Mouse (Mus musculus): ENCODE measurements at regions not wholly inside any gene's neighbourhood (a gene's known extent, or its start where the extent isn't known, plus 50 kb on each side); places are given as distances from the start of the nearest gene placed in this dataset.

- no peak for DNase-seq (ENCODE audit: low read depth)
- TF ChIP-seq POLR2A (IDR thresholded peaks at IDR 0.05; ENCODE audit: borderline replicate concordance, extremely low read depth, insufficient read depth, insufficient read length, poor library complexity, severe bottlenecking) (no peak), CTCF (IDR thresholded peaks at IDR 0.05; ENCODE audit: borderline replicate concordance, extremely low read depth, insufficient read depth, insufficient read length) (no peak)
Measured at GRCm38 (mm10) chr11:71615526-71615925, 134.2 kb upstream of the Wscd1 start.

GRCm38 (mm10) chr11:71625501-71626191, 124.1 kb upstream of the Wscd1 start:
- no peak for DNase-seq (ENCODE audit: low read depth)
- TF ChIP-seq POLR2A (IDR thresholded peaks at IDR 0.05; ENCODE audit: borderline replicate concordance, extremely low read depth, insufficient read depth, insufficient read length, poor library complexity, severe bottlenecking): no peak
- TF ChIP-seq CTCF (IDR thresholded peaks at IDR 0.05; ENCODE audit: borderline replicate concordance, extremely low read depth, insufficient read depth, insufficient read length): no peak

DNA sequence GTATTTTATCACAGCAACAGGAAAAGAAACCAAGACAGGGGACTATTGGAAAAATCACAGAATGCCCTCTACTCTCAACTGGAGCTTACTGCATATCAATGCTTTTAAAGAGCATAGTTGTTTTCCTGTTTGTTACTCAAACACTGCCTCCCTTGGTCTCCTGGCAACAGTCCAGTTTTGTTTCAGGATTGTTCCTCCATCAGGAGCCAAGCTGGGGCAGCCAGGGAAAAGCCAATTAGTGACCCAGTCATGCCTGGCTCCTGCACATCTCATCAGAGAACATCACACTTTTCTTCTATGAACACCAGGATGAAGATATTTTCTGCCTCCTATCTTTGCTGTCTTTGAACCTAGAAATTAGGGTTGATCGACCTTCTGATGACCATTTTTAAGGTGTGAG, 113.6 kb upstream of the Wscd1 start:
- DNase-seq (ENCODE audit: low read depth): peak; percentile 43
- TF ChIP-seq POLR2A (IDR thresholded peaks at IDR 0.05; ENCODE audit: borderline replicate concordance, extremely low read depth, insufficient read depth, insufficient read length, poor library complexity, severe bottlenecking) (no peak), CTCF (IDR thresholded peaks at IDR 0.05; ENCODE audit: borderline replicate concordance, extremely low read depth, insufficient read depth, insufficient read length) (no peak)

DNA sequence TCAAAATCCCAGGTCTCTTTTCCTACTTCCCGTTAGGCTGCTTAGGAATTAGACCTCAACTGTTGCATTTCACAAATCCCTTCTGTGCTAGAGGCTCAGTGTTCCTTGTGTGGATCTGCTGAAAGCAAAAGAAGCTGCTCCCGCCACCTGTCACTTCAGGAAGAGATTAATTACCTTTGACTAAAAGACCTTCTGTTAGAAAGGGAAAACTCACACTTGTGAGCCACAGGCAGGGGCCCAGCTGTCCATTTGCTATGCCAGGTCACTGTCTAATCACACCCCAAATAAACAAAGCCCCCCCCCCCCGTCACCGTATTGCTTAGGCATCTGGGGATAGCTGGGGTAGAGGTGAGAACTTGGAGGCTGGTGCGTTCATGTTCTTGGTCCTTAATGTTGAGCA, 112.9 kb upstream of the Wscd1 start:
- TF ChIP-seq POLR2A (IDR thresholded peaks at IDR 0.05; ENCODE audit: borderline replicate concordance, extremely low read depth, insufficient read depth, insufficient read length, poor library complexity, severe bottlenecking) (no peak), CTCF (IDR thresholded peaks at IDR 0.05; ENCODE audit: borderline replicate concordance, extremely low read depth, insufficient read depth, insufficient read length) (no peak)
- DNase-seq (ENCODE audit: low read depth): peak; percentile 79

DNA sequence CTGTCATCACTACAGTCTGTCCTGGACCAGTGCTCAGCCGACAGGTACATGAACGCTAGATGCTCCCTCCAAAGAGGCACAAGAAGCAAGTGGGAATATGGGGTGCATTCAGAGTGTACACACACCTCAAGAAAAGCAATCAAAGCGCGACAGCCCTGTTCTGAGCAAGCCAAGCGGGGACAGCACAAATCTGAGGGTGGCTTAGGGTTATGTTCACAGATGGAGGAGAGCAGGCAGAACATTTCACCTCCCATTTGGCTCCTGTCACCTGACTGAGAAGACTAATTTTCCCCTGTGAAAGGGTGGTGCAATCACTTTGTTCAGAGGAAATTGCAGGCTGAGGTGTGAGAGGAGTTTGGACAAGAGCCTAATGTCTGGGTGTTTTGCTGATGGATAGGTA, 106.8 kb upstream of the Wscd1 start:
- TF ChIP-seq CTCF (IDR thresholded peaks at IDR 0.05; ENCODE audit: borderline replicate concordance, extremely low read depth, insufficient read depth, insufficient read length) (no peak), POLR2A (IDR thresholded peaks at IDR 0.05; ENCODE audit: borderline replicate concordance, extremely low read depth, insufficient read depth, insufficient read length, poor library complexity, severe bottlenecking) (no peak)
- DNase-seq (ENCODE audit: low read depth): peak; percentile 52

DNA sequence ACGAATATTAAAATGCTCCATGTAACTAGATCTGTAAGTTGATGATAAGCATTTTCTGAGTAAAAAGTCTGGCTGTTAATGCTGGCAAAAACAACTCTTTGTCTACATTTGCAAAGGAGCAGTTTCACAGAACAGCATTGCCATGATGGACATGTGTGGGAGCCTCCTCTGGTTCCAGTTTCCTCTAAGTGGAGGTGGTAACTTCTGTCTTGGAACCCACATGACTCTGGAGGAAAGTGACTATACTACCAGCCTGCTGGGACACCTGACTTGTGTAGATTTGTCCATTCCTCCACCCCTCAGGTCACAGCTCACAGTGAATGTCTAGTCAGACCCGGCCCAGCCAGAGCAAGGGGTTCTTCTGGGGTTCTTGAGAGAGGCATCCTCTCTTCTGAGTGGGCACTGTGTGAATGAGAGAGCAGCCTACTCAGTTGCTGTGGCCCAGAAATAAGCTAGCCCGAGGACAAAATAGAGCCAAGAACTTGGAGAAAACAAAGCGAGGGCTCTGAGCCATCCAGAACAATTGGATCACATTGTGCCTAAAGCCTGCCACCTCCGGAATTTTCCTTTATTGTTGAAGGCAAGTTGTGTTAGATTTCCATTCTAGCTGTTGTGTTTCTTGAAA, 97.9 kb upstream of the Wscd1 start:
- DNase-seq (ENCODE audit: low read depth): no peak
- no peak for TF ChIP-seq CTCF (IDR thresholded peaks at IDR 0.05; ENCODE audit: borderline replicate concordance, extremely low read depth, insufficient read depth, insufficient read length)
- TF ChIP-seq POLR2A (IDR thresholded peaks at IDR 0.05; ENCODE audit: borderline replicate concordance, extremely low read depth, insufficient read depth, insufficient read length, poor library complexity, severe bottlenecking): no peak

- TF ChIP-seq CTCF (IDR thresholded peaks at IDR 0.05; ENCODE audit: borderline replicate concordance, extremely low read depth, insufficient read depth, insufficient read length): no peak
- TF ChIP-seq POLR2A (IDR thresholded peaks at IDR 0.05; ENCODE audit: borderline replicate concordance, extremely low read depth, insufficient read depth, insufficient read length, poor library complexity, severe bottlenecking): no peak
- DNase-seq (ENCODE audit: low read depth): no peak
Measured at GRCm38 (mm10) chr11:71652381-71652775, 97.3 kb upstream of the Wscd1 start.

GRCm38 (mm10) chr11:71658346-71658745, 91.4 kb upstream of the Wscd1 start:
- TF ChIP-seq CTCF (IDR thresholded peaks at IDR 0.05; ENCODE audit: borderline replicate concordance, extremely low read depth, insufficient read depth, insufficient read length): no peak
- no peak for TF ChIP-seq POLR2A (IDR thresholded peaks at IDR 0.05; ENCODE audit: borderline replicate concordance, extremely low read depth, insufficient read depth, insufficient read length, poor library complexity, severe bottlenecking)
- DNase-seq (ENCODE audit: low read depth): no peak

DNA sequence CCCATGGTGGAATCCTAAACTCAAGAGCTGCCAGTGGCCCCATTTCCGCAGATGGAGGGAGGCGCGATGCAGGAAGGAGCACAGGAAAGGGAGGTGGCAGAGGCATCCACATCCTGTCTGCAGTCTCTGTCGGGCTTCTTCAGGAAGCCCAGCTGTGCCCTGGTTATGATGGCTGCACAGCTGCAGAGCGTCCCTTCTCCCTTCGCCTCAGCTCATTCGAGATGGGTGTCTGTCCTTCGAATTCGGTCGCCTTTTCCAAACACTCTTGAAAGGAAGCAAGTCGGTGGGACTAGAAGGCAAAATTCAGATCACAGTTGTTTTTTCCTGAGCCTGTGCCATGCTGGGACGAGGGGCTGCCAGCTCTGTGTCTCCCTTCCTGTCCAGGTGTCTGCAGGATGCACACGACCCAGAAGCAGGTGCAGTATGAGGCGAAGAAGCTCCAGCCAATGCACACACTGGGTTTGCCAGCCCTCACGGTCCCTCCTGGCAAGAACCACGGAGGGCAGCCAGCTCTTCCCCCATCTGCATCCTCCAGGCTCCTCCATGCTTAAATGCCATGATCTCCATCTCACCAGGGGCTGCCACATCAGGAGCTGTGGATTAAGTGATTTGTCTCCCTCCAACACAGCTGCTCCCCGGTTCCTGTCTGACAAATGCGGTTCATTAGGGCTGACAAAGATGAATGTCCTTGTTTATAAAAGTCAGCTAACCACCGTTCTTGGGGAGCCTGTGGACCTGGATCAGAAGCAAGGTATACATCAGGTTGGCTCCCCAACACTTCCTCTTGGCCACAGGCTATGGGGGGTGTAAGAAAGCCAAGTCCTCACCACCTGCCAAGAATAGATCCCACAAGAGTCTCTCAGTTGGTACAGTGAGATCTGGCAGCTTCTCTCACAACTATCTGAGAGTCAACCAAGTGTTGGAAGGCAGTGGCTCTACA, 79.3 kb upstream of the Wscd1 start:
- DNase-seq (ENCODE audit: low read depth): peak; percentile 37
- TF ChIP-seq POLR2A (IDR thresholded peaks at IDR 0.05; ENCODE audit: borderline replicate concordance, extremely low read depth, insufficient read depth, insufficient read length, poor library complexity, severe bottlenecking) (no peak), CTCF (IDR thresholded peaks at IDR 0.05; ENCODE audit: borderline replicate concordance, extremely low read depth, insufficient read depth, insufficient read length) (no peak)

- TF ChIP-seq POLR2A (IDR thresholded peaks at IDR 0.05; ENCODE audit: borderline replicate concordance, extremely low read depth, insufficient read depth, insufficient read length, poor library complexity, severe bottlenecking) (no peak), CTCF (IDR thresholded peaks at IDR 0.05; ENCODE audit: borderline replicate concordance, extremely low read depth, insufficient read depth, insufficient read length) (no peak)
- DNase-seq (ENCODE audit: low read depth): peak; percentile 26
Measured at GRCm38 (mm10) chr11:71672171-71673050, 77.3 kb upstream of the Wscd1 start.

Data from brain, embryonic 14.5 days (tissue).